Mouse (Mus musculus) limb, embryonic 13.5 days (tissue): ENCODE data around the gene Prkab2. TPM values are rescaled to one million over a fixed set of nuclear protein-coding genes. Genes with fewer than 3 reads are reported as not detected.
A peak's percentile ranks its signal among the peaks of the same experiment; 100 is the strongest.

ENCODE experiments used
- ATAC-seq: fragments of 200-750 bp; cut with Nextera tagmentation; 2 replicates; pipeline ENCODE4 v1.8.0; 2017; ENCODE audit warnings: low read depth, moderate number of reproducible peaks, moderate TSS enrichment; ENCODE audit not compliant: low FRiP score
- H3K27ac ChIP-seq: fragments of 300-500 bp; sonication (generic); 2 replicates; pipeline ENCODE4 v1.5.1; 2015; ENCODE audit warnings: inconsistent platforms, mild to moderate bottlenecking, moderate library complexity
- H3K27me3 ChIP-seq: fragments of 300-500 bp; sonication (generic); 2 replicates; pipeline ENCODE4 v1.6.1; 2015; ENCODE audit warnings: mild to moderate bottlenecking, inconsistent platforms
- H3K36me3 ChIP-seq: fragments of 300-500 bp; sonication (generic); 2 replicates; pipeline ENCODE4 v1.6.1; 2015; ENCODE audit warnings: inconsistent platforms, mild to moderate bottlenecking, moderate library complexity
- H3K4me1 ChIP-seq: fragments of 300-500 bp; sonication (generic); 2 replicates; pipeline ENCODE4 v1.6.1; 2015; ENCODE audit warnings: inconsistent platforms
- H3K4me2 ChIP-seq: fragments of 300-500 bp; sonication (generic); replicated peaks from 2 replicates; pipeline ENCODE4 v1.6.1; 2015; ENCODE audit warnings: inconsistent platforms, mild to moderate bottlenecking, moderate library complexity
- H3K4me3 ChIP-seq: fragments of 300-500 bp; sonication (generic); 2 replicates; pipeline ENCODE4 v1.5.1; 2015; ENCODE audit warnings: moderate library complexity, mild to moderate bottlenecking, inconsistent platforms
- H3K9ac ChIP-seq: fragments of 300-500 bp; sonication (generic); 2 replicates; pipeline ENCODE4 v1.6.1; 2015; ENCODE audit warnings: mild to moderate bottlenecking, inconsistent platforms
- H3K9me3 ChIP-seq: fragments of 300-500 bp; sonication (generic); 2 replicates; pipeline ENCODE4 v1.6.1; 2016; ENCODE audit warnings: inconsistent platforms
- WGBS: fragments of 180-500 bp; shearing (Covaris S2); methylation state at CpG from one replicate; pipeline ENCODE4 v1.1.7; 2015; 5-methylcytosine and 5-hydroxymethylcytosine counted together
- polyA plus RNA-seq: library from polyadenylated mRNA; unstranded; fragments of >200 nt; fragmentation: Nextera tagmentation; extraction: Ambion mirVana; gene quantifications from 2 replicates; pipeline ENCODE4 v1.2.1, GENCODE M21; 2015

The Prkab2 gene
- polyA plus RNA-seq, 1 experiment from 2014 or later: 7.8 TPM

DNA sequence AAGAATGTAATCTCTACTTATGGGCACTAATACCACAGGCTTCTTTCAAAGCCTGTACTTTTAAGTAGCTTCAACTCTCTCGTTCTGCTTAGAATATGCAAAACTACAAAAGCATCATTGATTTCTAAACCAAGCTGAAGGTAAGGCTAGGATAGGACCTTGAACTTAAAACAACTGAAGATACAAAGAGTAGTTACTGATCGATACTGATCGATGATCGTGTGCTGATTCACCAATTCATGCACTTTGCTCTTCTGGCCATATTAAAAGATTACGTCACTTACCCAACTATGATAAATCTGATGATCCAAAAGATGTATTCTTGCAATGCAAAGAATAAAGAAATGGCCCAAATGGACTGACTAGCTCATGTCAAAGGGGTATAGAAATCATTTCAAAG lies 4.2 kb upstream of the Prkab2 start:
- no peak overlapping the region for H3K9ac ChIP-seq
- no peak overlapping the region for H3K27ac ChIP-seq
- peaks cover 4% of the 10 kb centered on the region for H3K4me1 ChIP-seq
- H3K4me3 ChIP-seq: no peak overlapping the region
- no peaks in the 10 kb centered on the region for H3K27me3 ChIP-seq
- no peaks in the 10 kb centered on the region for H3K36me3 ChIP-seq
- WGBS: 92% methylated on average over 5 of the region's 5 CpGs
- H3K9me3 ChIP-seq: no peaks in the 10 kb centered on the region
- ATAC-seq: no peak
- no peak overlapping the region for H3K4me2 ChIP-seq

GRCm38 (mm10) chr3:97654901-97655300 lies 3.1 kb upstream of the Prkab2 start:
- H3K27ac ChIP-seq: no peak overlapping the region
- no peaks in the 10 kb centered on the region for H3K9me3 ChIP-seq
- H3K27me3 ChIP-seq: no peaks in the 10 kb centered on the region
- WGBS: 83% methylated on average over 8 of the region's 8 CpGs
- H3K4me3 ChIP-seq: no peak overlapping the region
- no peak overlapping the region for H3K4me2 ChIP-seq
- H3K36me3 ChIP-seq: no peaks in the 10 kb centered on the region
- H3K9ac ChIP-seq: no peak overlapping the region
- ATAC-seq: no peak
- peaks cover 14% of the 10 kb centered on the region for H3K4me1 ChIP-seq

DNA sequence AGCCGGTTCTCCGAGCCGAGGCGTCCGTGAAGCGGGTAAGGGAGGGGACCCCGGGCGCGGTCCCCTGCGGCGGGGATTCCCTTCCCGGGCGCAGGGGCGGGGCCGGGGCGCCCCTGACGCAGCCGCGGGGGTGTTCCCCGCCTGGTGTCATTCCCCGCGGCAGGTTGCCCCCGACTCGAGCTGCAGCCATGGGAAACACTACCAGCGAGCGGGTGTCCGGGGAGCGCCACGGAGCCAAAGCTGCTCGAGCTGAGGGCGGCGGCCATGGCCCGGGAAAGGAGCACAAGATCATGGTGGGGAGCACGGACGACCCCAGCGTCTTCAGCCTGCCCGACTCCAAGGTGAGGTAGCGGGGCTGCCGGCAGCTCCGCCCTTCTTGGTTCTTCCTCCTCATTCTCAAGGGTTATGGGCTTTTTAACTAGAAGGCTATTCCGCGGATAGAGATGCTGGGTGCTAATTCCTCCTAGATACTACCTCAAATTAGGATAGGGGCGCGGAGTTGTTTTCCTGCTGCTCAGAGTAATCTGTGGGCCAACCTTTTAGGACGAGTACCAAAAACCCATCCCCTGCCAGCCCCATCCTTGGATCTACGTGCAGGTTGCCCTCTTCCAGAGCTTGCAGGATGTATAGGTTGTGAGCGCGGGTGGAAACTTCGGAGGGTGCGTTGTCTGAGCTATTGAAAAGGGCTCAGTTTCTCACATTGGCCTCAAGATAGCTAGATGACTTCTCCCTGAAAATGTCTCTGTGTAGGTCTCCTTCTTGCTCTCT lies 617 bp downstream of the Prkab2 start:
- peaks cover 35% of the 10 kb centered on the region for H3K4me1 ChIP-seq
- peak overlapping the region; percentile 81 for H3K4me3 ChIP-seq
- WGBS: 1% methylated on average over 46 of the region's 50 CpGs
- H3K9ac ChIP-seq: peak overlapping the region; percentile 76
- ATAC-seq: peak; percentile 78; the same call in 1 of the 2 replicates
- H3K27ac ChIP-seq: no peak overlapping the region
- H3K27me3 ChIP-seq: no peaks in the 10 kb centered on the region
- H3K36me3 ChIP-seq: peaks cover 7% of the 10 kb centered on the region; the same call in 1 of the 2 replicates
- H3K9me3 ChIP-seq: no peaks in the 10 kb centered on the region
- H3K4me2 ChIP-seq: peak overlapping the region; percentile 84

GRCm38 (mm10) chr3:97659746-97660145 lies 1.8 kb downstream of the Prkab2 start:
- H3K9ac ChIP-seq: 0 out of 2 replicates have a peak overlapping the region, but pooled peaks have one; percentile 4
- no peak overlapping the region for H3K27ac ChIP-seq
- H3K4me2 ChIP-seq: peak overlapping the region; percentile 84
- H3K36me3 ChIP-seq: peaks cover 14% of the 10 kb centered on the region
- H3K4me1 ChIP-seq: peaks cover 35% of the 10 kb centered on the region
- 92% methylated on average over 7 of the region's 7 CpGs for WGBS
- peak overlapping the region; percentile 81 for H3K4me3 ChIP-seq
- ATAC-seq: no peak
- no peaks in the 10 kb centered on the region for H3K27me3 ChIP-seq
- no peaks in the 10 kb centered on the region for H3K9me3 ChIP-seq

GRCm38 (mm10) chr3:97661206-97661605 lies 3.2 kb downstream of the Prkab2 start:
- WGBS: 46% methylated on average over 8 of the region's 8 CpGs
- Histone ChIP-seq H3K9me3 (no peaks in the 10 kb centered on the region), H3K9ac (no peak overlapping the region), H3K36me3 (peaks cover 25% of the 10 kb centered on the region), H3K27me3 (no peaks in the 10 kb centered on the region), H3K4me2 (0 out of 2 replicates have a peak overlapping the region, but pooled peaks have one; percentile 7), H3K4me1 (peaks cover 35% of the 10 kb centered on the region), H3K27ac (no peak overlapping the region), H3K4me3 (no peak overlapping the region)
- ATAC-seq: no peak

- WGBS: 88% methylated on average over 9 of the region's 9 CpGs
- Histone ChIP-seq H3K4me3 (no peak overlapping the region), H3K9ac (no peak overlapping the region), H3K9me3 (no peaks in the 10 kb centered on the region), H3K27ac (no peak overlapping the region), H3K27me3 (no peaks in the 10 kb centered on the region), H3K4me1 (peaks cover 19% of the 10 kb centered on the region), H3K36me3 (peaks cover 51% of the 10 kb centered on the region), H3K4me2 (no peak overlapping the region)
- ATAC-seq: no peak
These were observed 7.5 kb downstream of the Prkab2 start for GRCm38 (mm10) chr3:97665525-97665924.

DNA sequence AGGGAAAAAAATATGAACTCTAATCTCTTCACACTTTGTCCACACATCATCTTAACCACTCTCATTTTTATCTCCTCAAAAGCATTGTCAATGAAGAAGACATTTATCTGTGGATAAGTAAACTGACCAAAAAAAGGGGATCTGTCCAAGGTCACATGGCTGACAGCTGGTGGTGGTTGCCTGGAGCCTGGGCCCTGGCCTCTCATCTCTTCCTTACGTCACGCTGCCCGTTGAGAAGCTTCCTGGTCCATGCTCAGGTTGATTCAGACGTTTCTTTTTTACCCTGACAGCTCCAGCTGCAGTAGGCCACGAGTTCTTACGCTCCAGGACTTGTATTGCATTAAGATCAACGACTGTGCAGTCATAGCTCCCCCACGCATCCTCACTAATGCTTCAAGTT lies 8.2 kb downstream of the Prkab2 start:
- no peak overlapping the region for H3K27ac ChIP-seq
- H3K36me3 ChIP-seq: peaks cover 57% of the 10 kb centered on the region
- ATAC-seq: no peak
- no peaks in the 10 kb centered on the region for H3K27me3 ChIP-seq
- H3K4me3 ChIP-seq: no peak overlapping the region
- WGBS: 88% methylated on average over 8 of the region's 8 CpGs
- no peak overlapping the region for H3K9ac ChIP-seq
- H3K9me3 ChIP-seq: no peaks in the 10 kb centered on the region
- H3K4me1 ChIP-seq: peaks cover 13% of the 10 kb centered on the region
- no peak overlapping the region for H3K4me2 ChIP-seq

DNA sequence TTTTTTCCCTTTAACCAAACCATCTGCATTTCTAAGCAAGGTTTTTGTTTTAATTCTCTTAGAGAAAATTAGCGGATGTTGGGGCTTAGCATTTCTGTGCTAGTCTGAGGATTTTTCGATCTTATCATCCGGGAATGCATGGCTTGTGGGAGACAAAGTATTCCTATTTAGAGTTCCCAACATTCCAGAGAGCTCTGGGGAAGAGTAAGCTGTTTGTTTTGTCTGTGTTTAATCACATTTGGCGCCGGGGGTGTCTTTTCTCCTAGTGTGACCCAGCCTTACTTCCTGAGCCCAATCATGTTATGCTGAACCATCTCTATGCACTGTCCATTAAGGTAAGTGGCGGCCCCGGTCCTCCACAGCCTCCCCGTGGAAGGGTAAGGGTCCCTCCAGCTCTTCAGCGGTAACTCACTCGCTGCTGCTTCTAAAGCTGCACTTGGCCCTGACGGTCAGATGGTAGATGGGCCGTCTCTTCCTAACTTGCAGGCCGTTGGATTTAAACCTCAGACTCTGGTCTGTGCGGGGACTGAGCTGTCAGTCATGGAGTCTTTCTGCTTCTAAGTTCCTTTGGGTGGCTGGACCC lies 9.2 kb downstream of the Prkab2 start:
- H3K27ac ChIP-seq: no peak overlapping the region
- 89% methylated on average over 14 of the region's 14 CpGs for WGBS
- H3K4me3 ChIP-seq: no peak overlapping the region
- no peaks in the 10 kb centered on the region for H3K9me3 ChIP-seq
- no peak overlapping the region for H3K4me2 ChIP-seq
- H3K9ac ChIP-seq: no peak overlapping the region
- H3K4me1 ChIP-seq: peaks cover 3% of the 10 kb centered on the region
- H3K27me3 ChIP-seq: no peaks in the 10 kb centered on the region
- peaks cover 57% of the 10 kb centered on the region for H3K36me3 ChIP-seq
- ATAC-seq: no peak

- Histone ChIP-seq H3K4me1 (no peaks in the 10 kb centered on the region), H3K9me3 (no peaks in the 10 kb centered on the region), H3K9ac (no peak within 1 kb of the TSS), H3K4me2 (no peak within 1 kb of the TSS), H3K27me3 (peaks cover 6% of the 10 kb centered on the region; the same call in 1 of the 2 replicates), H3K4me3 (no peak within 1 kb of the TSS), H3K27ac (no peak within 1 kb of the TSS), H3K36me3 (peaks cover 16% of the 10 kb centered on the region)
- 92% methylated on average over 7 of the region's 7 CpGs for WGBS
- no peak for ATAC-seq
These were observed 16.7 kb downstream of the Prkab2 start, which contains the start of gene Gm17651 for GRCm38 (mm10) chr3:97674644-97675110. Gm17651 (minus strand) TSS chr3:97674694.

GRCm38 (mm10) chr3:97676126-97676525 lies 18.1 kb downstream of the Prkab2 start:
- H3K27ac ChIP-seq: no peak overlapping the region
- ATAC-seq: no peak
- H3K36me3 ChIP-seq: peaks cover 3% of the 10 kb centered on the region
- no peak overlapping the region for H3K4me3 ChIP-seq
- no peak overlapping the region for H3K9ac ChIP-seq
- H3K4me2 ChIP-seq: no peak overlapping the region
- 92% methylated on average over 3 of the region's 3 CpGs for WGBS
- no peaks in the 10 kb centered on the region for H3K9me3 ChIP-seq
- H3K27me3 ChIP-seq: peaks cover 9% of the 10 kb centered on the region; the same call in 1 of the 2 replicates
- H3K4me1 ChIP-seq: peaks cover 5% of the 10 kb centered on the region; the same call in 1 of the 2 replicates

DNA sequence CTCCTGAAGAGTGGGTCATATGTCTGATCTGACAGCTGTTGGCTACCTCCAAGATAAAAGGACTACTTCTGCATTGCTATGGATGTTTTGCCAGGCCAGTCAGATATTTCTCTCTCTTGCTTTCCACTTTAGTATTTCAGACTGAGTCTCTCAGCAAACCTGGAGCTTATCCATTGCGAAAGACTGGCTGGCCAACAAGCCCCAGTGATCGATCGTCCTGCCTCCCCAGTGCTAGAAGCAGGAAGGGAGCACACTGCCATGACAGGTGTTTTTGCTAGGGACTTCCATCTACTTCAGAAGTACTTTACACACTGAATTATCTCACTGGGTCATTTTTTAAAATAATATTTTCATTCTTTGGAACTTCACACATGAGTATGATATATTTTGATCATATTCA lies 20.4 kb downstream of the Prkab2 start:
- H3K27me3 ChIP-seq: peaks cover 21% of the 10 kb centered on the region; the same call in 1 of the 2 replicates
- WGBS: 96% methylated on average over 3 of the region's 3 CpGs
- H3K4me1 ChIP-seq: peaks cover 15% of the 10 kb centered on the region
- H3K9me3 ChIP-seq: no peaks in the 10 kb centered on the region
- H3K4me2 ChIP-seq: no peak overlapping the region
- no peak overlapping the region for H3K9ac ChIP-seq
- no peak overlapping the region for H3K27ac ChIP-seq
- H3K36me3 ChIP-seq: no peaks in the 10 kb centered on the region
- ATAC-seq: no peak
- no peak overlapping the region for H3K4me3 ChIP-seq

GRCm38 (mm10) chr3:97680631-97681320 lies 22.8 kb downstream of the Prkab2 start:
- H3K9me3 ChIP-seq: no peaks in the 10 kb centered on the region
- H3K4me3 ChIP-seq: peak overlapping the region; percentile 43
- peaks cover 16% of the 10 kb centered on the region for H3K4me1 ChIP-seq
- H3K27me3 ChIP-seq: peaks cover 34% of the 10 kb centered on the region
- H3K27ac ChIP-seq: no peak overlapping the region
- WGBS: 1% methylated on average over 28 of the region's 28 CpGs
- H3K9ac ChIP-seq: peak overlapping the region; percentile 60; the same call in 1 of the 2 replicates
- H3K4me2 ChIP-seq: peak overlapping the region; percentile 74
- ATAC-seq: peak; percentile 74
- no peaks in the 10 kb centered on the region for H3K36me3 ChIP-seq
